Mouse (Mus musculus) testis, adult 2 months (tissue): Measurements from ENCODE around the gene Doc2b. TPM values are rescaled to one million over a fixed set of nuclear protein-coding genes. Genes with fewer than 3 reads are reported as not detected.

ENCODE experiments used
- H3K27ac ChIP-seq: fragments of 200-500 bp; 2 replicates; pipeline ENCODE4 v1.5.1; 2012; ENCODE audit warnings: low read depth, low read length; ENCODE audit not compliant: control insufficient read depth, insufficient read depth
- H3K27me3 ChIP-seq: fragments of 200-500 bp; 2 replicates; pipeline ENCODE4 v1.6.1; 2012; ENCODE audit warnings: mild to moderate bottlenecking, low read length, moderate library complexity; ENCODE audit not compliant: control insufficient read depth, insufficient read depth
- H3K36me3 ChIP-seq: fragments of 200-500 bp; 2 replicates; pipeline ENCODE4 v1.6.1; 2012; ENCODE audit warnings: mild to moderate bottlenecking, low read length; ENCODE audit not compliant: control insufficient read depth, insufficient read depth
- H3K4me1 ChIP-seq: fragments of 200-500 bp; 2 replicates; pipeline ENCODE4 v1.6.1; 2012; ENCODE audit warnings: low read length; ENCODE audit not compliant: control insufficient read depth, insufficient read depth
- H3K4me3 ChIP-seq: fragments of 200-500 bp; 2 replicates; pipeline ENCODE4 v1.5.1; 2012; ENCODE audit warnings: low read depth, mild to moderate bottlenecking, low read length, moderate library complexity, mixed read lengths; ENCODE audit not compliant: control insufficient read depth
- CTCF ChIP-seq: fragments of 200-500 bp; IDR thresholded peaks from 2 replicates; pipeline ENCODE4 v1.5.1; 2012; ENCODE audit warnings: low read depth, mild to moderate bottlenecking, inconsistent platforms, low read length, moderate library complexity; ENCODE audit not compliant: control insufficient read depth, insufficient read depth, insufficient replicate concordance
- POLR2A ChIP-seq: fragments of 200-500 bp; IDR thresholded peaks from 2 replicates; pipeline ENCODE4 v1.6.1; 2012; ENCODE audit warnings: low read depth, mild to moderate bottlenecking, inconsistent platforms, low read length, moderate library complexity; ENCODE audit not compliant: control insufficient read depth
- polyA plus RNA-seq: library from polyadenylated mRNA; depleted of rRNA; stranded (reverse); fragments of >200 nt; gene quantifications from 2 replicates; pipeline ENCODE4 v1.2.3, GENCODE M21; 2012

Doc2b gene
- polyA plus RNA-seq, 1 experiment: 0.78 TPM

- TF ChIP-seq CTCF: no peak
- no peaks in the 10 kb centered on the region for H3K4me1 ChIP-seq
- no peaks in the 10 kb centered on the region for H3K36me3 ChIP-seq
Measured at GRCm38 (mm10) chr11:75750537-75750936, 45.3 kb downstream of the Doc2b start.

GRCm38 (mm10) chr11:75744761-75745160 lies 51.1 kb downstream of the Doc2b start:
- Histone ChIP-seq H3K4me1 (no peaks in the 10 kb centered on the region), H3K27ac (no peak overlapping the region), H3K4me3 (no peak overlapping the region), H3K27me3 (no peaks in the 10 kb centered on the region), H3K36me3 (no peaks in the 10 kb centered on the region)
- TF ChIP-seq POLR2A: no peak
- TF ChIP-seq CTCF: no peak

More at GRCm38 (mm10) chr11:75750537-75750936, 45.3 kb downstream of the Doc2b start:
- Histone ChIP-seq H3K4me3 (no peak overlapping the region), H3K27ac (no peak overlapping the region), H3K27me3 (no peaks in the 10 kb centered on the region)

GRCm38 (mm10) chr11:75741615-75742014 lies 54.2 kb downstream of the Doc2b start:
- no peaks in the 10 kb centered on the region for H3K36me3 ChIP-seq
- H3K4me1 ChIP-seq: no peaks in the 10 kb centered on the region
- no peaks in the 10 kb centered on the region for H3K27me3 ChIP-seq
- no peak overlapping the region for H3K27ac ChIP-seq
- TF ChIP-seq CTCF: no peak
- no peak for TF ChIP-seq POLR2A
- no peak overlapping the region for H3K4me3 ChIP-seq

GRCm38 (mm10) chr11:75740204-75740603 lies 55.6 kb downstream of the Doc2b start:
- Histone ChIP-seq H3K4me1 (no peaks in the 10 kb centered on the region), H3K36me3 (no peaks in the 10 kb centered on the region)

GRCm38 (mm10) chr11:75738477-75738821 lies 57.4 kb downstream of the Doc2b start:
- H3K4me3 ChIP-seq: no peak overlapping the region
- no peak for TF ChIP-seq CTCF
- TF ChIP-seq POLR2A: no peak
- no peaks in the 10 kb centered on the region for H3K36me3 ChIP-seq
- H3K4me1 ChIP-seq: peaks cover 3% of the 10 kb centered on the region; the same call in 1 of the 2 replicates
- no peaks in the 10 kb centered on the region for H3K27me3 ChIP-seq
- no peak overlapping the region for H3K27ac ChIP-seq

More at GRCm38 (mm10) chr11:75740204-75740603, 55.6 kb downstream of the Doc2b start:
- TF ChIP-seq CTCF (no peak), POLR2A (no peak)
- H3K4me3 ChIP-seq: no peak overlapping the region
- no peaks in the 10 kb centered on the region for H3K27me3 ChIP-seq
- no peak overlapping the region for H3K27ac ChIP-seq

- Histone ChIP-seq H3K27me3 (no peaks in the 10 kb centered on the region), H3K4me1 (peaks cover 3% of the 10 kb centered on the region; the same call in 1 of the 2 replicates), H3K36me3 (no peaks in the 10 kb centered on the region), H3K27ac (no peak overlapping the region), H3K4me3 (no peak overlapping the region)
- no peak for TF ChIP-seq CTCF
- no peak for TF ChIP-seq POLR2A
Measured at GRCm38 (mm10) chr11:75737806-75738476, 57.9 kb downstream of the Doc2b start.

- no peak overlapping the region for H3K27ac ChIP-seq
- H3K4me3 ChIP-seq: no peak overlapping the region
- no peaks in the 10 kb centered on the region for H3K36me3 ChIP-seq
- TF ChIP-seq CTCF (no peak), POLR2A (no peak)
- H3K27me3 ChIP-seq: no peaks in the 10 kb centered on the region
- H3K4me1 ChIP-seq: peaks cover 3% of the 10 kb centered on the region; the same call in 1 of the 2 replicates
Measured at GRCm38 (mm10) chr11:75736978-75737377, 58.9 kb downstream of the Doc2b start.

GRCm38 (mm10) chr11:75735462-75736252 lies 60.2 kb downstream of the Doc2b start:
- H3K27ac ChIP-seq: no peak overlapping the region
- no peak overlapping the region for H3K4me3 ChIP-seq
- peaks cover 3% of the 10 kb centered on the region; the same call in 1 of the 2 replicates for H3K4me1 ChIP-seq
- H3K27me3 ChIP-seq: no peaks in the 10 kb centered on the region
- no peaks in the 10 kb centered on the region for H3K36me3 ChIP-seq
- TF ChIP-seq CTCF (no peak), POLR2A (no peak)
